Mouse (Mus musculus): ENCODE results near the gene Snx33. TPM values are rescaled to one million over a fixed set of nuclear protein-coding genes. Genes with fewer than 3 reads are reported as not detected.

The Snx33 gene
- 15.8 TPM for polyA plus RNA-seq (2017; shearing (Covaris generic))

DNA sequence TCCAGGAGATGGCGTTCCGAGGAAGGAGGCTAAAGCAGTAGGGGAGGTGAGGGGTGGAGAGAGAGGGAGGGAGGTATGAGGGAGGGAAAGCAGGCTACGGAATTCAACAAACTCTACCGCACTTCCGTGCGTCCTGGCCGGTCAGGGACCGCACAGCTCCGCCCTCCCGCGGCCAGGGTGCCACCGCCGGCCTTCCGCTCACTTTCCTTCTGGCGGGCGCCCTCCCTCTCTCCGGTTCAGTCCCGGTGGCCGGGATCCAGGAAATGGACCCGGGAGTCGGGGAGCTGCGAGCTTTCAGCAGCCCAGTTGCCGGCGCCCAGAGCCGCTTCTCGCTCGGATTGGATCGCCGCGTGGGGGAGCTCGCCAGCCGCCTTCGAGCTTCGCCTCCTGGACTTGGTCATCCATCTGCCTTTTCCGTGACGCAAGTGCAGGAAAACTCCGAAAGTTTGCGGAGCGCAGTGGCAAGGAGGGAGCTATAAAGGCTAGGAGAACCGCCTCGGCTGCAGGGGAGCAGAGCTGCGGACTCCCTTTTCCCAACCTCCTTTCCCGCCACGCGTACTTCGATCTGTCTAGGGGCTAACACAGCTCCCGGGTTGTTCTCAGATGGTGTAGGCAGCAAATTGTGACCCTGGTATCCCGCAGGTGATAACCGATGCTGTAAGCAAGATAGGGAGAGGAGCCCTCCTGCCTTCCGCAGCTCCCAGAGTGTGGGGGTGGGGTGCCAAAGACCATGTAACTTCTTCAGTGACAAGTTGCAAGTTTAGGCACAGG lies at the start of gene Snx33:
Gene Snx33, minus strand, starts transcription at position 331 of the 771 bp plus-strand sequence.

DNA sequence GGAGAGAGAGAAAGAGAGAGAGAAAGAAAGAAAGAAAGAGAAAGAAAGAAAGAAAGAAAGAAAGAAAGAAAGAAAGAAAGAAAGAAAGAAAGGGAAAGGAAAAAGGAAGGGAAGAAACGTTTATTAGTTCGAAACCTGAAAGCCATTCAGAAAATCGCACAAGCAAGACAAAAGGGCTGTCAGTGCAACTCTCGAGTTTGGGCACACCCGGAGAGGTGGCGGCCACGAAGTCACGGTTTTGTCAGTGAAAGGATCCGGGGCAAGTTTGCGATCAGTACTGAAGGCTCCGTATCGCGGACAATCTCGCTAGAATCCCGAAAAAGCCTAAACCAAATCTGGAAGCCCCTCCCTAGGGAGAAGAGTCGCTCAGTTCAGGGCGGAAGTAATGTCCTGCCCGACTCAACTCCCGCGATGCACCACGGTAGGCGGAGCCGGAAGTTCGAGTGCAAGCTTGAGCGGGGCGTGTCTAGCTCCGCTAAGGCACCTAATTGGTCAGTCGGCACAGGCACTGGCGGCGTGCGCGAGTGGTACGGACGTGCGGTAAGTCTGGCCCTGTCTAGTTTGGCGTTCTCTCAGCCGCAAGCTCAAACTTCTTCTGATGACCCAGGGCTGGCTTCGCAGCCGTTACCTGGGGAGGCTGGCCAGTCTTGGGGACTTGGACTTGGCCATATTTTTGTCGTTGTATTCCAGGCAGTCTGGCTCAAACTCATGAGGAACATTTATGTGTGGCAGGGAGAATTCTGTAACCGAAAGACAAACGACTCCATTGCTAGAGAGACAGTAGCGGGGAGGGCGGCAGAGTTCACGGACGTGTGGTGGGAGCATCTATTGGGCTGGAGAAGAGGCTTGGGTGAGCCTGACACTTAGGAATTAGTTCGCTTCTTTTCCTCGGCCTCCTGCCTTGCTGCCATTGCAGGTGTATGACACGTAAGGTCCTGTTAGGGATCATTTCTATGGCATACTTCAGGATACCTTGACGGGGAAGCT lies 22.5 kb upstream of the Snx33 start, which contains the start of gene Snupn:
Gene Snupn, plus strand, starts transcription at position 465 of the 987 bp plus-strand sequence.

DNA sequence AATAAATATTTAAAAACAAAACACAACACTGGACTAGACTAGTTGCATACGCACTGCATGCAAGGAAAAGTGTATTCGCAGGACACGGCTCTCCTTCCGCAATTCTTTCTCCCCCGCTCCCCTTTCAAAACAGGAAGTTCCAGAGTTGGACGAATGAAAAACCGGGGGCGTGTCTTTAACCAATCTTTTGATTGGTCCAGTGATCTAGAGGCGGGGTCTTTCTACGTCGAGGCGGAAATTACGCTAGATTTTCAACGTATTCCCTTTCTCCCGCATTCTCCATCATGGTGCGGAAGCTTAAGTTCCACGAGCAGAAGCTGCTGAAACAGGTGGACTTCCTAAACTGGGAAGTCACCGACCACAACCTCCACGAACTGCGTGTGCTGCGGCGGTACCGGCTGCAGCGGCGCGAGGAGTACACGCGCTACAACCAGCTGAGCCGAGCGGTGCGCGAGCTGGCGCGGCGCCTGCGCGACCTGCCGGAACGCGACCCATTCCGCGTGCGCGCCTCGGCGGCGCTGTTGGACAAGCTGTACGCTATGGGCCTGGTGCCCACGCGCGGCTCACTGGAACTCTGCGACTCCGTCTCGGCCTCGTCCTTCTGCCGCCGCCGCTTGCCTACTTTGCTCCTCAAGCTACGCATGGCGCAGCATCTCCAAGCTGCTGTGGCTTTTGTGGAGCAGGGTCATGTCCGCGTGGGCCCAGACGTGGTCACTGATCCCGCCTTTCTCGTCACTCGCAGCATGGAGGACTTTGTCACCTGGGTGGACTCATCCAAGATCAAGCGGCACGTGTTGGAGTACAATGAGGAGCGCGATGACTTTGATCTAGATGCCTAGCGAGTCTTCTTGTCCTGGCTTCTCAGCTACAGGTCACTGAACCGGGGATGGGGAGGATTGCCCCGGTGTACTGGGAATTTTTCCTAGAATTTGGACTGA lies 9.3 kb upstream of the Snx33 start, which contains the start of gene Imp3:
Gene Imp3, plus strand, starts transcription at position 253 of the 938 bp plus-strand sequence.

Other genes starting within 250 kb of the Snx33 start
- not detected for gene Lingo1, start 131.9 kb downstream of the Snx33 start, polyA plus RNA-seq (2017; shearing (Covaris generic))
- gene Odf3l1, start 63.7 kb downstream of the Snx33 start, polyA plus RNA-seq (2017; shearing (Covaris generic)), result not detected
- gene Cspg4, start 63.3 kb downstream of the Snx33 start, polyA plus RNA-seq (2017; shearing (Covaris generic)), result not detected
- gene Imp3, start 9.1 kb upstream of the Snx33 start, polyA plus RNA-seq (2017; shearing (Covaris generic)), result 22.8 TPM
- gene Snupn, start 22.5 kb upstream of the Snx33 start, polyA plus RNA-seq (2017; shearing (Covaris generic)), result 22.7 TPM
- gene Ptpn9, start 66.6 kb upstream of the Snx33 start, polyA plus RNA-seq (2017; shearing (Covaris generic)), result 3.1 TPM
- gene Sin3a, start 143.7 kb upstream of the Snx33 start, polyA plus RNA-seq (2017; shearing (Covaris generic)), result 55.3 TPM
- 96.5 TPM for gene Man2c1, start 202.3 kb upstream of the Snx33 start, polyA plus RNA-seq (2017; shearing (Covaris generic))
- gene Neil1, start 219.9 kb upstream of the Snx33 start, polyA plus RNA-seq (2017; shearing (Covaris generic)), result 37.3 TPM
- gene Commd4, start 230.0 kb upstream of the Snx33 start, polyA plus RNA-seq (2017; shearing (Covaris generic)), result 351 TPM